Mouse (Mus musculus) left cerebral cortex, adult 2 months (tissue): ENCODE data around the gene Sars2. TPM values are rescaled to one million over a fixed set of nuclear protein-coding genes. Genes with fewer than 3 reads are reported as not detected.

ENCODE experiments used
- DNase-seq, 2 experiments: peaks; one replicate each; pipeline ENCODE4 v3.0.0; 2021 to 2022; ENCODE audit warnings: low spot score in 2 of 2, mixed read lengths in 1 of 2; ENCODE audit errors: extremely low spot score in 1 of 2
- H3K27ac ChIP-seq: fragments of 200-600 bp; 2 replicates; pipeline ENCODE4 v1.8.1; 2022
- H3K4me3 ChIP-seq: fragments of 200-600 bp; 2 replicates; pipeline ENCODE4 v1.8.1; 2022
- CTCF ChIP-seq: fragments of 200-600 bp; IDR thresholded peaks from 2 replicates; pipeline ENCODE4 v1.8.1; 2022; ENCODE audit warnings: antibody characterized with exemption, mild to moderate bottlenecking, moderate library complexity
- intact Hi-C: fragments of 180-260 bp; cut with DNase I; formaldehyde crosslinking; loops from one replicate; pipeline ENCODE4 v1.15.1; 2025
- total RNA-seq, 2 experiments: library from RNA; stranded (reverse); gene quantifications; 2 replicates each; pipeline ENCODE4 v1.2.3; 2021

Sars2 gene
- total RNA-seq, 2 experiments from 2014 or later: 13.0 to 13.9 TPM

- Histone ChIP-seq H3K4me3 (no peak overlapping the region), H3K27ac (no peak overlapping the region)
- DNase-seq: no peak
- intact Hi-C loops: no loop called here
- no peak for TF ChIP-seq CTCF
Measured at GRCm38 (mm10) chr7:28785161-28785560, 43.4 kb downstream of the Sars2 start.

GRCm38 (mm10) chr7:28787884-28788283, 46.1 kb downstream of the Sars2 start:
- no peak for DNase-seq
- intact Hi-C loops: no loop called here
- no peak for TF ChIP-seq CTCF

GRCm38 (mm10) chr7:28788307-28789195, 46.8 kb downstream of the Sars2 start, which contains the start of gene Rinl:
Rinl (plus strand) TSS chr7:28788969.
- TF ChIP-seq CTCF: no peak
- DNase-seq: no peak
- no peak within 1 kb of the TSS for H3K27ac ChIP-seq
- intact Hi-C loops: no loop called here
- H3K4me3 ChIP-seq: no peak within 1 kb of the TSS

More at GRCm38 (mm10) chr7:28787884-28788283, 46.1 kb downstream of the Sars2 start:
- Histone ChIP-seq H3K27ac (no peak overlapping the region), H3K4me3 (no peak overlapping the region)

GRCm38 (mm10) chr7:28789235-28789634, 47.4 kb downstream of the Sars2 start:
- no peak for DNase-seq
- TF ChIP-seq CTCF: no peak
- intact Hi-C loops: no loop called here
- H3K27ac ChIP-seq: no peak overlapping the region
- no peak overlapping the region for H3K4me3 ChIP-seq

- H3K4me3 ChIP-seq: no peak overlapping the region
- DNase-seq: no peak
- peak; percentile 4 for TF ChIP-seq CTCF
- intact Hi-C loops: no loop called here
- no peak overlapping the region for H3K27ac ChIP-seq
Measured at GRCm38 (mm10) chr7:28790066-28790806, 48.4 kb downstream of the Sars2 start.

GRCm38 (mm10) chr7:28791706-28792105, 49.9 kb downstream of the Sars2 start:
- intact Hi-C loops: no loop called here
- DNase-seq: no peak
- Histone ChIP-seq H3K4me3 (no peak overlapping the region), H3K27ac (no peak overlapping the region)
- TF ChIP-seq CTCF: no peak

GRCm38 (mm10) chr7:28792391-28793185, 50.8 kb downstream of the Sars2 start:
- intact Hi-C loops: no loop called here

GRCm38 (mm10) chr7:28793834-28794233, 52.0 kb downstream of the Sars2 start:
- Histone ChIP-seq H3K27ac (no peak overlapping the region), H3K4me3 (no peak overlapping the region)
- TF ChIP-seq CTCF: peak; percentile 52
- intact Hi-C loops: no loop called here
- DNase-seq: no peak

More at GRCm38 (mm10) chr7:28792391-28793185, 50.8 kb downstream of the Sars2 start:
- H3K27ac ChIP-seq: no peak overlapping the region
- H3K4me3 ChIP-seq: no peak overlapping the region
- TF ChIP-seq CTCF: no peak; the same call in 1 of the 2 replicates
- DNase-seq: no peak

GRCm38 (mm10) chr7:28794496-28794895, 52.7 kb downstream of the Sars2 start:
- no peak for DNase-seq
- no peak overlapping the region for H3K4me3 ChIP-seq
- TF ChIP-seq CTCF: no peak
- intact Hi-C loops: no loop called here
- no peak overlapping the region for H3K27ac ChIP-seq

GRCm38 (mm10) chr7:28795832-28796231, 54.0 kb downstream of the Sars2 start:
- Histone ChIP-seq H3K4me3 (no peak overlapping the region), H3K27ac (no peak overlapping the region)
- TF ChIP-seq CTCF: no peak
- no peak for DNase-seq
- intact Hi-C loops: loop anchor here (2.0 to 5.0 kb wide), 3 partner anchors 71 to 241 kb away; partner anchors contain the start of gene Actn4

- intact Hi-C loops: loop anchor here (2.0 to 5.0 kb wide), 3 partner anchors 70 to 241 kb away; partner anchors contain the start of gene Actn4
- Histone ChIP-seq H3K27ac (peak overlapping the region; percentile 52), H3K4me3 (peak overlapping the region; percentile 39)
- TF ChIP-seq CTCF: peak; percentile 99
- DNase-seq: peak; percentile 73 to 84
Measured at GRCm38 (mm10) chr7:28796562-28796975, 54.8 kb downstream of the Sars2 start.
